Mouse (Mus musculus): ENCODE measurements around the gene Klk8. TPM values are rescaled to one million over a fixed set of nuclear protein-coding genes. Genes with fewer than 3 reads are reported as not detected.

The Klk8 gene
- polyA plus RNA-seq, 1 experiment, result 12.7 TPM

DNA sequence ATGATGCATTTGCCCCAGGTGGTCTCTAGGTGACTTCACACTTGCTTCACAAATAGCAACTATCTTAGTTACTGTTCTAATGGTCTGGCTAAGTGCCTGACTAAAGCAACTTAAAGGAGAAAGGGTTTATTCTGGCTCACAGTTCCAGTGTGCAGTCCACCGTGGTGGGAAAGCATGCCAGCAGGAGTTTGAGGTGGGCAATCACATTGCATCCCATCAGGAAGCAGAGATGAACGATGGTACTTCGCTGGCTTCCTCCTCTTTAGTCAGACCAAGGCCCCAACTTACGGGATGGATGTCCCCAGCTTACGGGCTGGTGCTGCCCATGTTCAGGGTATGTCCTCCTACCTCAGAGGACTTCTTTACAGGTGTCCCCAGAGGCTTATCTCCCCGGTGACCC is 54.2 kb downstream of the Klk8 start:
- Histone ChIP-seq H3K27me3 (ENCODE audit: control insufficient read depth, insufficient read depth, low read length, poor library complexity, severe bottlenecking) (no peaks in the 10 kb centered on the region), H3K9me3 (replicated peaks; ENCODE audit: control insufficient read depth, insufficient read depth, low read length, poor library complexity, severe bottlenecking) (no peaks in the 10 kb centered on the region), H3K36me3 (ENCODE audit: control insufficient read depth, insufficient read depth, low read length, poor library complexity, severe bottlenecking) (no peaks in the 10 kb centered on the region), H3K9ac (ENCODE audit: low read depth, poor library complexity, severe bottlenecking) (no peak overlapping the region), H3K4me1 (ENCODE audit: control insufficient read depth, insufficient read depth, low read length) (peaks cover 9% of the 10 kb centered on the region), H3K27ac (ENCODE audit: insufficient read depth, low read length) (no peak overlapping the region), H3K4me3 (ENCODE audit: low read depth, low read length) (no peak overlapping the region)
- TF ChIP-seq EP300 (IDR thresholded peaks at IDR 0.05; ENCODE audit: insufficient read depth, low read depth, low read length), result no peak

Other genes starting within 250 kb of the Klk8 start
- gene Zfp658, start 235.3 kb upstream of the Klk8 start, polyA plus RNA-seq (2011; ENCODE audit: insufficient read depth, insufficient read length, low read depth, missing spikeins), result 1.7 and 2.2 TPM in 2 replicates
- gene Zfp719, start 218.0 kb upstream of the Klk8 start, polyA plus RNA-seq (2011; ENCODE audit: insufficient read depth, insufficient read length, low read depth, missing spikeins), result 6.9 and 9.4 TPM in 2 replicates
- 3.1 and 3.4 TPM in 2 replicates for gene Zfp819, start 190.4 kb upstream of the Klk8 start, polyA plus RNA-seq (2011; ENCODE audit: insufficient read depth, insufficient read length, low read depth, missing spikeins)
- not detected in 2 replicates for gene Ceacam18, start 162.9 kb upstream of the Klk8 start, polyA plus RNA-seq (2011; ENCODE audit: insufficient read depth, insufficient read length, low read depth, missing spikeins)
- 0.64 TPM in 1 of 2 replicates, not detected in the other for gene Siglece, start 137.4 kb upstream of the Klk8 start, polyA plus RNA-seq (2011; ENCODE audit: insufficient read depth, insufficient read length, low read depth, missing spikeins)
- 6.2 and 7.6 TPM in 2 replicates for gene Ctu1, start 125.6 kb upstream of the Klk8 start, polyA plus RNA-seq (2011; ENCODE audit: insufficient read depth, insufficient read length, low read depth, missing spikeins)
- gene Klk14, start 107.2 kb upstream of the Klk8 start, polyA plus RNA-seq (2011; ENCODE audit: insufficient read depth, insufficient read length, low read depth, missing spikeins), result not detected in 2 replicates
- gene Klk13, start 85.0 kb upstream of the Klk8 start, polyA plus RNA-seq (2011; ENCODE audit: insufficient read depth, insufficient read length, low read depth, missing spikeins), result 1.8 TPM in 1 of 2 replicates, not detected in the other
- not detected in 2 replicates for gene Klk12, start 28.7 kb upstream of the Klk8 start, polyA plus RNA-seq (2011; ENCODE audit: insufficient read depth, insufficient read length, low read depth, missing spikeins)
- gene Klk11, start 23.0 kb upstream of the Klk8 start, polyA plus RNA-seq (2011; ENCODE audit: insufficient read depth, insufficient read length, low read depth, missing spikeins), result not detected in 2 replicates
- 1.2 and 2.1 TPM in 2 replicates for gene Klk10, start 16.5 kb upstream of the Klk8 start, polyA plus RNA-seq (2011; ENCODE audit: insufficient read depth, insufficient read length, low read depth, missing spikeins)
- not detected in 2 replicates for gene Klk9, start 5.7 kb upstream of the Klk8 start, polyA plus RNA-seq (2011; ENCODE audit: insufficient read depth, insufficient read length, low read depth, missing spikeins)
- 0.70 and 0.84 TPM in 2 replicates for gene Klk7, start 13.7 kb downstream of the Klk8 start, polyA plus RNA-seq (2011; ENCODE audit: insufficient read depth, insufficient read length, low read depth, missing spikeins)
- not detected in 2 replicates for gene Klk6, start 26.9 kb downstream of the Klk8 start, polyA plus RNA-seq (2011; ENCODE audit: insufficient read depth, insufficient read length, low read depth, missing spikeins)
- gene Klk5, start 44.4 kb downstream of the Klk8 start, polyA plus RNA-seq (2011; ENCODE audit: insufficient read depth, insufficient read length, low read depth, missing spikeins), result not detected in 2 replicates
- gene Klk4, start 83.6 kb downstream of the Klk8 start, polyA plus RNA-seq (2011; ENCODE audit: insufficient read depth, insufficient read length, low read depth, missing spikeins), result not detected in 2 replicates
- gene Klk15, start 136.2 kb downstream of the Klk8 start, polyA plus RNA-seq (2011; ENCODE audit: insufficient read depth, insufficient read length, low read depth, missing spikeins), result not detected in 2 replicates
- gene Klk1b8, start 153.1 kb downstream of the Klk8 start, polyA plus RNA-seq (2011; ENCODE audit: insufficient read depth, insufficient read length, low read depth, missing spikeins), result not detected in 2 replicates
- not detected in 2 replicates for gene Klk1b1, start 169.2 kb downstream of the Klk8 start, polyA plus RNA-seq (2011; ENCODE audit: insufficient read depth, insufficient read length, low read depth, missing spikeins)
- gene Klk1b9, start 178.5 kb downstream of the Klk8 start, polyA plus RNA-seq (2011; ENCODE audit: insufficient read depth, insufficient read length, low read depth, missing spikeins), result not detected in 2 replicates
- gene Klk1b11, start 198.3 kb downstream of the Klk8 start, polyA plus RNA-seq (2011; ENCODE audit: insufficient read depth, insufficient read length, low read depth, missing spikeins), result not detected in 2 replicates
- not detected in 2 replicates for gene Klk1b26, start 214.6 kb downstream of the Klk8 start, polyA plus RNA-seq (2011; ENCODE audit: insufficient read depth, insufficient read length, low read depth, missing spikeins)